Mouse (Mus musculus): Measurements from ENCODE around the gene Brd9. TPM values are rescaled to one million over a fixed set of nuclear protein-coding genes. Genes with fewer than 3 reads are reported as not detected.

Brd9 gene
- polyA plus RNA-seq, 1 experiment from 2014 or later, result 83.4 TPM

DNA sequence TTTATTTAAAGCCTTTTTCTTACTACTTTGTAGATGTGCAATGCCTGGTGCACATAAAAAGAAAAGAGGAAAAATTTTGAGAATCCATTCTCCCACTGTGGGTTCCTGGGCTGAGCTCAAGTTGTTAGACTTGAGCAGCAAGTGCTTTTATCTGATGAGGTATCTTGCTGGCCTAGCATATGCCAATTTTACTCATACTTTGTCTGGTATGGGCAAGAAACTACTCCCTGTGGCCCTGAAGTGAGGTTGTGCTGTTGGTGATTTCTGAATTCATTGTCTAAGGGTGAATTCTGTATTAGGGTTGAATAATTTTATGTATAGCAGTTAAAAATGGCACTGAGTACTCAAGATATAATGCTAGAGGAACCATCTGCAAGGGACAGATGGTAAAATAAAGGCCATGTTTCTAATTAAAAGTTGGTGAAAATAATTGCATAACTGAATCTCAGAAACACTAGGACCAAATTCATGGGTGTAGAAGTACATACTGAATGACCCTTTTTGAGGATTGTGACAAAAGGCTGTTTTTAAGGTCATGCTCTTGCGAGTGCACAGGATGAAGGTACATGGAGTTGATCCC lies 16.0 kb downstream of the Brd9 start:
- Histone ChIP-seq H3K9me3 (no peaks in the 10 kb centered on the region), H3K4me3 (no peak overlapping the region), H3K4me1 (no peaks in the 10 kb centered on the region), H3K27ac (no peak overlapping the region), H3K9ac (no peak overlapping the region), H3K27me3 (replicated peaks) (no peaks in the 10 kb centered on the region), H3K36me3 (peaks cover 92% of the 10 kb centered on the region), H3K4me2 (replicated peaks) (no peak overlapping the region)
- 89% methylated on average over 1 of the region's 1 CpGs for WGBS
- no peak for ATAC-seq (ENCODE audit: low FRiP score, low read depth)

DNA sequence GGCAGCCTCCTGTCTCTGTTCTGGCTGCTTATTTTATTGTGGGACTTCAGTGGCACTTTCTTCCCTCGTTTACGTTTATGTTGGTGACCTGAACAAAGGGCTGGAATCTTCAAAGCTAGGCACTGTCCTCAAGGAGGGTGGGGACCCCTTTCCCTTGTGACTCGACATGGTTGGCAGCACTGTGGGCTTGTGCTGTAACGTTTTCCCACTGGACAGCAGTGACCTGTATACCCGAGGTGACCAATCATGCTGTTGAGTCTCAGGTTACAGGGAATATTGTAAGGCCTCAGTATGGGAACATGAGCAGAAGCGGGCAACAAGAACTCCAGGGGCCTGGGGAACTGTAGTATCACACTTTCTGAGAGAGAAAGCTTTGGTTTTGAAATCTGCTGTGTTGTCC lies 17.1 kb downstream of the Brd9 start:
- no peaks in the 10 kb centered on the region for H3K4me1 ChIP-seq
- 49% methylated on average over 6 of the region's 6 CpGs for WGBS
- no peak overlapping the region for H3K27ac ChIP-seq
- ATAC-seq (ENCODE audit: low FRiP score, low read depth), result no peak
- H3K9ac ChIP-seq, result no peak overlapping the region
- H3K36me3 ChIP-seq, result peaks cover 89% of the 10 kb centered on the region
- no peaks in the 10 kb centered on the region for H3K9me3 ChIP-seq
- H3K27me3 ChIP-seq (replicated peaks), result no peaks in the 10 kb centered on the region
- H3K4me2 ChIP-seq (replicated peaks), result no peak overlapping the region
- no peak overlapping the region for H3K4me3 ChIP-seq

DNA sequence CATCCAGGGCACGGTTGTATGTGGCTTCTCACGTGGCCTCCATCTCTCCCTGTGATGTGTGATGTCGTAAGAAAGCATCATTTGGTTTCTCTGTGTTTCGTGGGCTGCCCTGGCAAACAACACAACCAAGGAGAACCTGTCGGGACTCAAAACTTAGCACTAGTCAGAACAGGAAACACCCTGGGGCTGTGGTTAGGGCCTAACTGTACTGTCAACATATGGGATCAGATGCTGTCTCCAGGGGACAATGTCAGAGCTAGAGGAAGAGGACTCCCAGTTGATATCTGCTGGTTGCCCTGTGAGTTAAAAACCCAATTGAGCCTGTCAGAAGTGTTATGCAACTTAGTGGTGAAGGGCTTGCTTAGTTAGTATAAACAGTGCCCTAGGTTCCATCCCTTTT lies 17.9 kb downstream of the Brd9 start:
- no peak for ATAC-seq (ENCODE audit: low FRiP score, low read depth)
- Histone ChIP-seq H3K4me1 (no peaks in the 10 kb centered on the region), H3K27me3 (replicated peaks) (no peaks in the 10 kb centered on the region), H3K36me3 (peaks cover 89% of the 10 kb centered on the region), H3K4me2 (replicated peaks) (no peak overlapping the region), H3K9ac (no peak overlapping the region), H3K4me3 (no peak overlapping the region), H3K27ac (no peak overlapping the region), H3K9me3 (no peaks in the 10 kb centered on the region)
- 91% methylated on average over 5 of the region's 5 CpGs for WGBS

DNA sequence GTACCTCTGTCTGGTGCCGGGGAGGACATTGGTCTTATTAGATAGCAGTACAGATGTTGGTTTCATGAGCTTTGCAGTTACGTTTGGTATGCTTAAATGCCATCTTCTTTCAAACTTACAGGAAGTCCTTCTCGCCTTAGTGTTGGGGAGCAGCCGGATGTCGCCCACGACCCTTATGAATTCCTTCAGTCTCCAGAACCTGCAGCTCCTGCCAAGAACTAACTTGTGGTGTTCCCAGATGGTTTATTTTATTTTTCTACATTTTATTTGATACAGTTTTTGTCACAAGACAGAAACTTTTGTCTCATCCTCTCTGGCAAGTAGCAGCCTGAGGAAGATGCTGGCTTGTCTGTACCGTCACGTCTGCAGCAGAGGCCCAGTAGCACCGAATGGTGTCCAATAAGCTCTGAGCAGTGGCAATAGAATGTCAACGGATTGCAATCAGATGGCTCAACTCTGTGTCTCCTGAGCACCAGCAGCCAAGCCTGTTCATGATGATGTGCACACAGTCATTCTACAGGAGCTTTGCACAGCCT lies 22.6 kb downstream of the Brd9 start:
- no peaks in the 10 kb centered on the region for H3K4me1 ChIP-seq
- H3K27me3 ChIP-seq (replicated peaks), result no peaks in the 10 kb centered on the region
- ATAC-seq (ENCODE audit: low FRiP score, low read depth), result no peak
- no peak overlapping the region for H3K4me3 ChIP-seq
- no peak overlapping the region for H3K4me2 ChIP-seq (replicated peaks)
- H3K36me3 ChIP-seq, result peaks cover 67% of the 10 kb centered on the region
- H3K27ac ChIP-seq, result no peak overlapping the region
- 93% methylated on average over 10 of the region's 10 CpGs for WGBS
- no peaks in the 10 kb centered on the region for H3K9me3 ChIP-seq
- no peak overlapping the region for H3K9ac ChIP-seq

DNA sequence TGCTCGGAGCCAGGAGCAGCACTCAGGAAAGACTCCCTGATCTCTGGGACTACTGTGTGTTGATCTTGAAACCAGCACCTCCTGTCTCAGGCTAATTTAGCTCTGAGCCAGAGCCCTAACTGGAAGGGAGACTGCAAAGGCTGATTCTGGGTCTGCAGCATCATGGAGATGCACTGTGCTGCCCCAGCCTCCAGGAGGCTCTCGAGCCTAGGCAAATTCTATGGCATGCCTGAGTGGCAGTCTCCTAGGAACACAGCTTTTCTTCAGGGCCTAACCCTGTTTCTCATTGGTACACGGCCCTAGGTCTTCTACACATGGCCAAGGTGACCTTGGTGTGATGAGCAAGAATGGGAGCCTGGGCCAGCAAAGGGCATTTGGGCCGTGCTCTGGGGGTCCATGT lies 23.6 kb downstream of the Brd9 start:
- no peaks in the 10 kb centered on the region for H3K9me3 ChIP-seq
- no peak overlapping the region for H3K9ac ChIP-seq
- 85% methylated on average over 4 of the region's 4 CpGs for WGBS
- no peaks in the 10 kb centered on the region for H3K27me3 ChIP-seq (replicated peaks)
- H3K4me2 ChIP-seq (replicated peaks), result no peak overlapping the region
- no peaks in the 10 kb centered on the region for H3K4me1 ChIP-seq
- ATAC-seq (ENCODE audit: low FRiP score, low read depth), result no peak
- H3K4me3 ChIP-seq, result no peak overlapping the region
- no peak overlapping the region for H3K27ac ChIP-seq
- H3K36me3 ChIP-seq, result peaks cover 57% of the 10 kb centered on the region

DNA sequence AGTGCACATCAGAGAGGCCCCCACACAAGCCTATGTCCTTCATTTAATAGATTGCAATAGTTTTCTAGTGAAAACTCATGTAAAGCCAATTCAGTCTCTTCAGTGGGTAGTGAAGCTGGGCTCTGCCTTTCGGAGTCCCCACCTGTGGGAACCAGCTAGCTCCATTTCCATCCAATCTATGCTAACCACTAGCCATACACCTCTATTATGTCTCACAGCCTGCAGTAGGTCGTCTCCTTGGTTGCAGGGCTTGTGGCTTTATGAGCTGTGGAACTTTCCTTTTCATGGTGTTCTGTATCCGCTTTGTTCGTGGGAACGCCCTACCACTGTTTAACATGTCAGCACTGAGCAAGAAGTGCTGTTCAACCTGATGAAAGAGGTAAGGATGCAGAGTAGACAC lies 25.9 kb downstream of the Brd9 start, which contains the start of gene Zdhhc11:
Gene Zdhhc11 (plus strand): TSS at position 301 of the 400 bp plus-strand sequence.
- no peak within 1 kb of the TSS for H3K4me3 ChIP-seq
- H3K27me3 ChIP-seq (replicated peaks), result no peaks in the 10 kb centered on the region
- WGBS, result 89% methylated on average over 5 of the region's 5 CpGs
- no peak within 1 kb of the TSS for H3K27ac ChIP-seq
- H3K9me3 ChIP-seq, result no peaks in the 10 kb centered on the region
- no peaks in the 10 kb centered on the region for H3K4me1 ChIP-seq
- peaks cover 35% of the 10 kb centered on the region for H3K36me3 ChIP-seq
- no peak within 1 kb of the TSS for H3K4me2 ChIP-seq (replicated peaks)
- H3K9ac ChIP-seq, result no peak within 1 kb of the TSS
- ATAC-seq (ENCODE audit: low FRiP score, low read depth), result no peak

DNA sequence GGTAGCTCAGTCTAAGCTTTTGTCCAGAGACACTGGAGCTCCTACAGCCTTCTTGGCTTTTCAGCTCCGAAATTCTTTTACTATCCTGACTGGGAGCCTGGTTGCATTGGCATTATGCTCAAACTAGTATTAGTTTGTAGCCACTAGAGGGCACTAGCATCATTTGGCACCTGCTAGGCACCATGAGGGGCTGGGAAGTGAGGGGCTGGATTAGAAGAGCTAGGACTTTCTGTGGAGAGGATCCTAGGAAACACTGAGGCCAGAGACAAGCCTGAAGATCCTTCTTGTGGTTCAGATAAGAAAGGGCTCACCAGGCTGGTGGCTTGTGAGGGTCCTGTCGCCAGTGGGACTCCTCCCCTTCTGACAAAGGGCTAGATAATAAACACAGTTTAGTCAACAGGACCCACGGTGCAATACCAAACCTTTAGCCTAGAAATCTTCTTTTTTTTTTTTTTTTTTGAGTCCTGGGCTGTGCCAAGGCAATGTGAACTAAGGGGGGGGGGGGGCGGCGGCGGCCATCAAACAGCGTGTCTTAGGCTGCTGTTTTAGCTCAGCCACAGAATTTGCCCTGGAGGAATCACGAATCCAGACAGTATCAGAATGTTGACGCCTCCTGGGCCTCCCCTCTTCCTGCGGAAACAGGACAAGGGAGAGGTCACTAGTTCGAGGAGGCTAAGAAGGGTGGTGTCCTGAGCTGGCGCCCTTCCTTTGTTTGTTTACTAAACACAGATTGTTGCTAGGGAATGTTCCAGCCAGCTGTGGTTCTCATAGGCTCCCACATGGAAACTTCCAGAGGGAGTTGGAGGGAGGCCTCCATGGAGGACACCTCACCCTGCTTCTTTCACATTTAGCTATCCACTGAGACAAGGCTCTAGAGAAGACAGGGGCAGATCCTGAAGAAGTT lies 33.2 kb downstream of the Brd9 start:
- H3K9me3 ChIP-seq, result no peaks in the 10 kb centered on the region
- no peaks in the 10 kb centered on the region for H3K4me1 ChIP-seq
- no peak overlapping the region for H3K27ac ChIP-seq
- H3K4me2 ChIP-seq (replicated peaks), result no peak overlapping the region
- no peaks in the 10 kb centered on the region for H3K36me3 ChIP-seq
- no peak overlapping the region for H3K9ac ChIP-seq
- 47% methylated on average over 12 of the region's 12 CpGs for WGBS
- peak; percentile 85; the same call in 1 of the 2 replicates for ATAC-seq (ENCODE audit: low FRiP score, low read depth)
- no peak overlapping the region for H3K4me3 ChIP-seq
- H3K27me3 ChIP-seq (replicated peaks), result no peaks in the 10 kb centered on the region

DNA sequence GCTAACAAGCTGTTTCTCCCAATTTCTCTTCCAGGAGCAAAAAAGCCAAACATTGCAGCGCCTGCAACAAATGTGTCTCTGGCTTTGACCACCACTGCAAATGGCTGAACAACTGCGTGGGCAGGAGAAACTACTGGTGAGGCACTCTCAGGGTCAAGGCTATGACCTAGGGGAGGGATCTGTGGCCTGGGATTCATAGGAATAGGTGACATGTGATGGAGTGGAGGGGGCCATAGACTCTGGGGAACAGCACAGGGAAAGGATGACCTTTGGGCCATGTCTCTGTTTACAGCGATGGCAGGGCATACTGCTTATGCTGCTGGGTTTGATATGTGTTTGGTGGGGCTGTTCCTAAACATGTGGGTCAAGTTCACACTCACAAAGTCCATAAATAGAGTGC lies 36.9 kb downstream of the Brd9 start:
- no peak for ATAC-seq (ENCODE audit: low FRiP score, low read depth)
- H3K9me3 ChIP-seq, result no peaks in the 10 kb centered on the region
- H3K36me3 ChIP-seq, result no peaks in the 10 kb centered on the region
- no peak overlapping the region for H3K9ac ChIP-seq
- H3K27me3 ChIP-seq (replicated peaks), result no peaks in the 10 kb centered on the region
- H3K27ac ChIP-seq, result no peak overlapping the region
- no peak overlapping the region for H3K4me3 ChIP-seq
- H3K4me1 ChIP-seq, result no peaks in the 10 kb centered on the region
- WGBS, result 91% methylated on average over 3 of the region's 3 CpGs
- no peak overlapping the region for H3K4me2 ChIP-seq (replicated peaks)

DNA sequence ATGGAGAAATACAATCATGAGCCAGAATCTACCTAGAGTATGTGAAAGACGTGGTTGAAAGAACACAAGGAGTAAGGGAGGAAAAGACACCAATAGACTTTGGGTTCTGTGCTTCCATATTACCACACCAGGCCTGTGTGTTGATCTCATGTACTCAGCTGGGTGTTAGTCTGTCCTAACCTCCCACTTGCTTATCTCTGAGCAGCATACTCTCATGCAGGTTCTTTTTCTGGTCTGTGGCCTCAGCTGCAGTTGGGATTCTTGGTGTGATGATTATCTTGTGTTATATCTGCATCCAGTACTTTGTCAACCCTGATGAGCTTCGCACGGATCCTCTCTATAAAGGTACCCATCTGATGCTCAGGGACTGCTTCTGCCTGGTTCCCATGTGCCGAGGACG lies 39.3 kb downstream of the Brd9 start:
- no peak for ATAC-seq (ENCODE audit: low FRiP score, low read depth)
- Histone ChIP-seq H3K9me3 (no peaks in the 10 kb centered on the region), H3K4me2 (replicated peaks) (no peak overlapping the region), H3K4me3 (no peak overlapping the region), H3K4me1 (no peaks in the 10 kb centered on the region), H3K36me3 (no peaks in the 10 kb centered on the region), H3K9ac (no peak overlapping the region), H3K27ac (no peak overlapping the region), H3K27me3 (replicated peaks) (no peaks in the 10 kb centered on the region)
- 88% methylated on average over 5 of the region's 5 CpGs for WGBS

DNA sequence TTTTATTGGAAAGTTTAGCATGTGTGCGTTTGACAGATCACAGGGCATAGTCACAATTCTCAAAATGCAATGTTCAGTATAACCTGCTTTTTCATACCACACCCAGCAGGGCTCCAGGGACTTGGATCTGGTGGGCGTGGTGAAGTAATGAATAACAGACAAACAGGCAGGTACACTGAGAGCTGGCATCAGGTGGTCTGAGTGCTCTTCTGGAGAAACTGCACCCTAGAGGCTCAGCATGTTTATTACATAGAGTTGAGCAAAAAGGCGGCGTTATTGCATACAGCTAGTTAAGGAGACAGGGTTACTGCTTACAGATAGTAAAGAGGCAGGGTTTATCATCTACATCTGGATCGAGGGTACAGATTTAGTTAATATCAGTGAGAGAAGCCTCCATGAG lies 52.7 kb downstream of the Brd9 start:
- no peaks in the 10 kb centered on the region for H3K4me1 ChIP-seq

DNA sequence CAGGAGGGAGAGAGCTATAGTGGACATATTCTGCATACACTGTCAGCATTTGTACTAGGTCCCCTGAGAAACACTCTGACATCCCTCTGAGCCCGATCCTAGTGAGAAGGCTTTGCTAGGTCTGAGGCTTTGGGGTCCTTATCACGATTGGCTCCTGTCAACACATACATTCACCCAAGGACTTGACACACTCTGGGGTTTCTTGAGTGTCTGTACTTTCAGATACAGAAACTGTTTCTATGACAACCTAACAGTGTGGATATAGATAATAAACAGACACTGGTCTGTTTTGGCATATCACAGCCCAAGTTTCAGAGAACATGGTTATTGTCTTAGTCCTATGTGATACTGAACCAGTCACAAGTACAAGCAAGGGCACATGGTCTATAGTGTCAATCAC lies 53.1 kb downstream of the Brd9 start:
- no peak overlapping the region for H3K4me2 ChIP-seq (replicated peaks)
- H3K27me3 ChIP-seq (replicated peaks), result no peaks in the 10 kb centered on the region
- no peak overlapping the region for H3K4me3 ChIP-seq
- H3K9me3 ChIP-seq, result no peaks in the 10 kb centered on the region
- no peaks in the 10 kb centered on the region for H3K4me1 ChIP-seq
- H3K9ac ChIP-seq, result no peak overlapping the region
- H3K36me3 ChIP-seq, result no peaks in the 10 kb centered on the region
- H3K27ac ChIP-seq, result no peak overlapping the region
- no peak for ATAC-seq (ENCODE audit: low FRiP score, low read depth)
- WGBS, result 87% methylated on average over 2 of the region's 2 CpGs

More for the DNA sequence above, 52.7 kb downstream of the Brd9 start:
- no peak for ATAC-seq (ENCODE audit: low FRiP score, low read depth)
- H3K4me3 ChIP-seq, result no peak overlapping the region
- no peaks in the 10 kb centered on the region for H3K36me3 ChIP-seq
- H3K9me3 ChIP-seq, result no peaks in the 10 kb centered on the region
- H3K4me2 ChIP-seq (replicated peaks), result no peak overlapping the region
- 82% methylated on average over 5 of the region's 5 CpGs for WGBS
- no peaks in the 10 kb centered on the region for H3K27me3 ChIP-seq (replicated peaks)
- no peak overlapping the region for H3K27ac ChIP-seq
- H3K9ac ChIP-seq, result no peak overlapping the region

DNA sequence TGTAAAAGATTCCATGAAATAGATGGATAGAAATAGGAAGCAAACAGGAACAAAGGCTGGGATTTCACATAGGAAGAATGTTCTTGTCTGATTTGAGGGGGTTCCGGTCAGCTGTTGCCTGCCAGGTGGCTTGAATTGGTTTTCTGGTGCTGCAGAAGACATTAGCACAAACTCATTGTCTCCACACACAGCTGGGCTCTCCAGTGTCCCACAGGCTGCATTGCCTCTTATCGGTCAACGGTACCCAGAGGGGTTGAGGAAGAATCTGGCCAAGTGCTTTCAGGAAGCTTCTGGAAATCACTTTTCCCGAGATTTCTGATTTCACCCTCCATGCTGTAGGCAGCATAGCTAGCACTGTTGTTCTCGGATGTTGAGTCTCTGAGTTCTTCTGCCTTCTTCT lies 53.7 kb downstream of the Brd9 start:
- WGBS, result 84% methylated on average over 5 of the region's 5 CpGs
- no peak overlapping the region for H3K9ac ChIP-seq
- H3K4me2 ChIP-seq (replicated peaks), result no peak overlapping the region
- no peak for ATAC-seq (ENCODE audit: low FRiP score, low read depth)
- H3K36me3 ChIP-seq, result no peaks in the 10 kb centered on the region
- H3K4me3 ChIP-seq, result no peak overlapping the region
- no peaks in the 10 kb centered on the region for H3K9me3 ChIP-seq
- H3K27me3 ChIP-seq (replicated peaks), result no peaks in the 10 kb centered on the region
- H3K4me1 ChIP-seq, result no peaks in the 10 kb centered on the region
- no peak overlapping the region for H3K27ac ChIP-seq

Data from neural tube, embryonic 12.5 days (tissue).